Mouse (Mus musculus) liver, embryonic 13.5 days (tissue): ENCODE measurements around the gene Rabgap1l. TPM values are rescaled to one million over a fixed set of nuclear protein-coding genes. Genes with fewer than 3 reads are reported as not detected.

Experiments
- ATAC-seq: fragments of 200-750 bp; cut with Nextera tagmentation; 2 replicates; pipeline ENCODE4 v1.8.0; 2017; ENCODE audit warnings: low read depth, mild to moderate bottlenecking, moderate number of reproducible peaks, moderate library complexity
- DNase-seq: peaks from one replicate; pipeline ENCODE4 v3.0.0; 2022
- H3K27ac ChIP-seq: fragments of 300-500 bp; sonication (generic); 2 replicates; pipeline ENCODE4 v1.5.1; 2015; ENCODE audit warnings: moderate library complexity, mild to moderate bottlenecking, inconsistent platforms
- H3K27me3 ChIP-seq: fragments of 300-500 bp; sonication (generic); 2 replicates; pipeline ENCODE4 v1.6.1; 2015; ENCODE audit warnings: mild to moderate bottlenecking, inconsistent platforms
- H3K36me3 ChIP-seq: fragments of 300-500 bp; sonication (generic); 2 replicates; pipeline ENCODE4 v1.6.1; 2015; ENCODE audit warnings: mild to moderate bottlenecking, inconsistent platforms
- H3K4me1 ChIP-seq: fragments of 300-500 bp; sonication (generic); replicated peaks from 2 replicates; pipeline ENCODE4 v1.6.1; 2015; ENCODE audit warnings: inconsistent platforms
- H3K4me2 ChIP-seq: fragments of 300-500 bp; sonication (generic); 2 replicates; pipeline ENCODE4 v1.6.1; 2015; ENCODE audit warnings: inconsistent platforms, mild to moderate bottlenecking, moderate library complexity
- H3K4me3 ChIP-seq: fragments of 300-500 bp; sonication (generic); replicated peaks from 2 replicates; pipeline ENCODE4 v1.5.1; 2015; ENCODE audit warnings: mild to moderate bottlenecking, inconsistent platforms
- H3K9ac ChIP-seq: fragments of 300-500 bp; sonication (generic); 2 replicates; pipeline ENCODE4 v1.6.1; 2015; ENCODE audit warnings: mild to moderate bottlenecking, inconsistent platforms
- H3K9me3 ChIP-seq: fragments of 300-500 bp; sonication (generic); replicated peaks from 2 replicates; pipeline ENCODE4 v1.6.1; 2016; ENCODE audit warnings: inconsistent platforms
- WGBS: fragments of 180-500 bp; shearing (Covaris S2); methylation state at CpG from one replicate; pipeline ENCODE4 v1.1.7; 2015; ENCODE audit not compliant: insufficient replicate concordance; 5-methylcytosine and 5-hydroxymethylcytosine counted together
- polyA plus RNA-seq: library from polyadenylated mRNA; unstranded; fragments of >200 nt; fragmentation: Nextera tagmentation; extraction: Ambion mirVana; gene quantifications from 2 replicates; pipeline ENCODE4 v1.2.1, GENCODE M21; 2015

The Rabgap1l gene
- polyA plus RNA-seq, 1 experiment from 2014 or later = 37.5 TPM

DNA sequence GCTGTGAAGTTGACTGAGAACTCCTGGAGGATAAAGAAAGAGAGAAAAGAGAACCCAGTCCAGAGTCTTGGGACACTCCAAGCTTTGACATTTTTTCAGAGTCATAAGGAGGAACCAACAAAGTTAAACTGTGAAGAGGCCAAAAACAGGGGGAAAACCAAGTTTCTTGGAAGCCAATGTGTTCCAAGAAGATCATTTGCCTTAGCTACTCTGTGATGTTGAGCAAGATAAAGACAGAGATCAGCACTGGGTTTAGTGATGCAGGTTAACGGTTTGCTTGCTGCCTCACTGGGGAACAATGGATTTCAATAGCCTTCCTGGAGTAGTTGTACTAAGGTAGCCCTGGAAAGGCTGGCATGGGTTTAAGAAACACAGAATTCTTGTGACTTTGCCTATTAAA lies 18.9 kb upstream of the Rabgap1l start:
- ATAC-seq = peak; percentile 72

GRCm38 (mm10) chr1:160805268-160805667 lies 12.3 kb upstream of the Rabgap1l start:
- H3K4me3 ChIP-seq = no peak overlapping the region
- H3K9ac ChIP-seq = no peak overlapping the region
- H3K9me3 ChIP-seq = no peaks in the 10 kb centered on the region
- no peak overlapping the region for H3K27ac ChIP-seq
- H3K4me2 ChIP-seq = no peak overlapping the region
- no peak for ATAC-seq
- H3K4me1 ChIP-seq = 0 out of 2 replicates have a peak, but pooled peaks cover 4% of the 10 kb centered on the region
- no peak for DNase-seq
- 49% methylated on average over 2 of the region's 2 CpGs for WGBS
- no peaks in the 10 kb centered on the region for H3K36me3 ChIP-seq
- H3K27me3 ChIP-seq = no peaks in the 10 kb centered on the region

More for the DNA sequence above, 18.9 kb upstream of the Rabgap1l start:
- 7% methylated on average over 1 of the region's 1 CpGs for WGBS
- Histone ChIP-seq H3K27ac (peak overlapping the region; percentile 67), H3K9me3 (0 out of 2 replicates have a peak, but pooled peaks cover 3% of the 10 kb centered on the region), H3K36me3 (no peaks in the 10 kb centered on the region), H3K4me1 (peaks cover 43% of the 10 kb centered on the region), H3K9ac (no peak overlapping the region; the same call in 1 of the 2 replicates), H3K4me2 (peak overlapping the region; percentile 30), H3K27me3 (no peaks in the 10 kb centered on the region), H3K4me3 (no peak overlapping the region)
- peak; percentile 43 for DNase-seq

GRCm38 (mm10) chr1:160799972-160800371 lies 7.0 kb upstream of the Rabgap1l start:
- Histone ChIP-seq H3K4me2 (no peak overlapping the region), H3K4me1 (peaks cover 14% of the 10 kb centered on the region), H3K4me3 (no peak overlapping the region), H3K9me3 (no peaks in the 10 kb centered on the region), H3K9ac (no peak overlapping the region), H3K27me3 (no peaks in the 10 kb centered on the region), H3K36me3 (no peaks in the 10 kb centered on the region), H3K27ac (no peak overlapping the region)
- WGBS = 74% methylated on average over 3 of the region's 3 CpGs
- ATAC-seq (no peak), DNase-seq (no peak)

DNA sequence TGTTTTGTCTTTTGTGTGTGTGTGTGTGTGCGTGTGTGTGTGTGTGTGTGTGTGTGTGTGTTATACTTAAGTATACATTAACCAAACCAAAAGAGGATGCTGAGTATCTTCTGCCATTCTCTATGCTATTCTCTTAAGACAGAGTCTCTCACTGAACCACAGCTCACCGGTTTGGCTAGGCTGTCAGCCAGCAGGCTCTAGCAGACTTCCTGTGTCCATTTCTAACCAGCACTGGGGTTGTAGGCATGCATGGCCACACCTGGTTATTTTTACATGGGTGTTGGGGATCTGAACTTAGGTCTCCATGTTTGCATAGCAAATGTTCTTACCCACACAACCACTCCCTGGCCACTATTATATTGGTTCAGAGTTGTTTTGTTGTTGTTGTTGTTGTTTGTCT lies 2.0 kb upstream of the Rabgap1l start:
- WGBS = 47% methylated on average over 2 of the region's 2 CpGs
- H3K9ac ChIP-seq = 0 out of 2 replicates have a peak overlapping the region, but pooled peaks have one; percentile 18

GRCm38 (mm10) chr1:160793791-160794757 lies 1.1 kb upstream of the Rabgap1l start:
- no peaks in the 10 kb centered on the region for H3K36me3 ChIP-seq
- H3K4me2 ChIP-seq = peak overlapping the region; percentile 84
- H3K9me3 ChIP-seq = no peaks in the 10 kb centered on the region
- DNase-seq (peak; percentile 81), ATAC-seq (peak; percentile 83)
- H3K4me1 ChIP-seq = peaks cover 53% of the 10 kb centered on the region
- WGBS = 21% methylated on average over 13 of the region's 13 CpGs
- no peaks in the 10 kb centered on the region for H3K27me3 ChIP-seq
- H3K27ac ChIP-seq = peak overlapping the region; percentile 97
- H3K9ac ChIP-seq = peak overlapping the region; percentile 99
- 0 out of 2 replicates have a peak overlapping the region, but pooled peaks have one; percentile 99 for H3K4me3 ChIP-seq

More for the DNA sequence above, 2.0 kb upstream of the Rabgap1l start:
- H3K27me3 ChIP-seq = no peaks in the 10 kb centered on the region
- peaks cover 47% of the 10 kb centered on the region for H3K4me1 ChIP-seq
- no peak overlapping the region for H3K4me3 ChIP-seq
- no peak overlapping the region for H3K4me2 ChIP-seq
- ATAC-seq (no peak), DNase-seq (no peak)
- no peaks in the 10 kb centered on the region for H3K36me3 ChIP-seq
- H3K9me3 ChIP-seq = no peaks in the 10 kb centered on the region
- H3K27ac ChIP-seq = peak overlapping the region; percentile 76

GRCm38 (mm10) chr1:160792156-160792685 lies 790 bp downstream of the Rabgap1l start:
- DNase-seq = peak; percentile 50
- WGBS = under 1% methylated on average over 50 of the region's 51 CpGs
- Histone ChIP-seq H3K27ac (peak overlapping the region; percentile 97), H3K4me1 (peaks cover 63% of the 10 kb centered on the region), H3K9me3 (no peaks in the 10 kb centered on the region), H3K4me2 (peak overlapping the region; percentile 84), H3K36me3 (no peaks in the 10 kb centered on the region), H3K4me3 (peak overlapping the region; percentile 99), H3K27me3 (no peaks in the 10 kb centered on the region), H3K9ac (peak overlapping the region; percentile 99)
- peak; percentile 55 for ATAC-seq

GRCm38 (mm10) chr1:160791381-160792155 lies 1.4 kb downstream of the Rabgap1l start:
- peak; percentile 28 for ATAC-seq
- WGBS = 3% methylated on average over 20 of the region's 20 CpGs

DNA sequence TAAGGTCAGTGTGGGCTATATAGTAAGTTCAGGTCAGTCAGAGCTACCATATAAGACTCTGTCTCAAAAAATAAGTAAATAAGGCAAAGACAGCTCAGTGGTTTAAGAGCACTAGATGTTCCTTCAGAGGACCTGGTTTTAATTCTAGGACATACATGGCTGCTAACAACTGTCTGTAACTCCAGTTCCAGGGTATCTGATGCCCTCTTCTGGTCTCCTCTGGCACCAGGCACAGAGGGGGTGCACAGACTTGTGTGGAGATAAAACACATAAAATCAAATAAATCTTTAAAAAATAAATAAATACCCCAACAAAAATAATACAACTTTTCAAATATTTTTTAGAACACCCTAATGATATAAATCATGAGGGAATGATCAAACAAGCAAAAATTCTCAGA lies 2.4 kb downstream of the Rabgap1l start:
- H3K27ac ChIP-seq = peak overlapping the region; percentile 55; the same call in 1 of the 2 replicates
- peaks cover 72% of the 10 kb centered on the region for H3K4me1 ChIP-seq
- ATAC-seq (no peak), DNase-seq (no peak)
- no peak overlapping the region; the same call in 1 of the 2 replicates for H3K4me2 ChIP-seq
- no peak overlapping the region for H3K9ac ChIP-seq
- no peaks in the 10 kb centered on the region for H3K27me3 ChIP-seq
- no peaks in the 10 kb centered on the region for H3K9me3 ChIP-seq
- H3K4me3 ChIP-seq = no peak overlapping the region
- H3K36me3 ChIP-seq = no peaks in the 10 kb centered on the region

More at GRCm38 (mm10) chr1:160791381-160792155, 1.4 kb downstream of the Rabgap1l start:
- H3K4me2 ChIP-seq = peak overlapping the region; percentile 84
- H3K27ac ChIP-seq = peak overlapping the region; percentile 97
- no peaks in the 10 kb centered on the region for H3K36me3 ChIP-seq
- H3K9me3 ChIP-seq = no peaks in the 10 kb centered on the region
- peaks cover 70% of the 10 kb centered on the region for H3K4me1 ChIP-seq
- peak overlapping the region; percentile 99 for H3K4me3 ChIP-seq
- DNase-seq = no peak
- H3K9ac ChIP-seq = peak overlapping the region; percentile 99
- H3K27me3 ChIP-seq = no peaks in the 10 kb centered on the region

GRCm38 (mm10) chr1:160789876-160790275 lies 3.1 kb downstream of the Rabgap1l start:
- 72% methylated on average over 3 of the region's 3 CpGs for WGBS
- Histone ChIP-seq H3K36me3 (no peaks in the 10 kb centered on the region), H3K9me3 (no peaks in the 10 kb centered on the region), H3K4me1 (peaks cover 68% of the 10 kb centered on the region), H3K4me2 (no peak overlapping the region), H3K27ac (no peak overlapping the region), H3K4me3 (no peak overlapping the region), H3K9ac (no peak overlapping the region), H3K27me3 (no peaks in the 10 kb centered on the region)
- DNase-seq (no peak), ATAC-seq (no peak)

DNA sequence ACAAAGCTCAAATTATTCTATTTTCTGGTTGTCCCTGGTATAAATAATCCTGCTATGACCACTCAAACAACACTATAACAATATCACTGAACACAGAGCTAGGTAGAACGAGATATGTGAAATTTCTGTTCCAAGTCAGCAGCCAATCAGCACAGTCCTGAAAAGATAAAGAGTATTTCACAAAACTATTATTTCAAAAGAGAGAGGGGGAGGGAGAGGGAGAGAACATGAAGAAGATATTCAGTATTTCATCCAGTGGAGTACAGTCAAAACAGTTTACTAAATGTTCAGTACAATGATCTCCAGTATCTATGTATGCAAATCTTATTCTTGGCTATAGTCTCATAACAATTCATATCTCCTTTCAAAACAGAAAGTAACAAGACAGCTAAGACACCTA lies 5.1 kb downstream of the Rabgap1l start:
- H3K27me3 ChIP-seq = no peaks in the 10 kb centered on the region
- H3K36me3 ChIP-seq = no peaks in the 10 kb centered on the region
- no peaks in the 10 kb centered on the region for H3K9me3 ChIP-seq
- H3K4me1 ChIP-seq = peaks cover 59% of the 10 kb centered on the region
- H3K9ac ChIP-seq = no peak overlapping the region
- H3K27ac ChIP-seq = 0 out of 2 replicates have a peak overlapping the region, but pooled peaks have one; percentile 56
- no peak overlapping the region for H3K4me3 ChIP-seq
- no peak for DNase-seq
- ATAC-seq = no peak
- H3K4me2 ChIP-seq = no peak overlapping the region
- WGBS = 12% methylated on average over 1 of the region's 1 CpGs

- H3K36me3 ChIP-seq = 0 out of 2 replicates have a peak, but pooled peaks cover 3% of the 10 kb centered on the region
- WGBS = 70% methylated on average over 3 of the region's 3 CpGs
- DNase-seq (no peak), ATAC-seq (no peak; the same call in 1 of the 2 replicates)
- H3K27ac ChIP-seq = peak overlapping the region; percentile 56; the same call in 1 of the 2 replicates
- no peak overlapping the region for H3K9ac ChIP-seq
- H3K4me2 ChIP-seq = peak overlapping the region; percentile 7
- H3K27me3 ChIP-seq = no peaks in the 10 kb centered on the region
- H3K4me1 ChIP-seq = peaks cover 59% of the 10 kb centered on the region
- H3K9me3 ChIP-seq = no peaks in the 10 kb centered on the region
- no peak overlapping the region for H3K4me3 ChIP-seq
Observed at GRCm38 (mm10) chr1:160787164-160787563, 5.8 kb downstream of the Rabgap1l start.
